Mouse (Mus musculus): ENCODE measurements around the gene Col4a4.

Gene Col4a4

GRCm38 (mm10) chr1:82586713-82587399 lies at the start of gene Col4a4, which contains the start of gene Col4a3:
TSS of gene Col4a4 (minus strand) at chr1:82586849.
TSS of gene Col4a3 (plus strand) at chr1:82586921.
- in situ Hi-C loops (cut with MboI, MseI), result no loop called here

GRCm38 (mm10) chr1:82636321-82636720 lies 49.7 kb upstream of the Col4a4 start:
- in situ Hi-C loops (cut with MboI, MseI), result loop anchor here (25.0 kb wide), 1 partner anchor 1324 kb away; no protein-coding TSS in a partner anchor

- in situ Hi-C loops (cut with MboI, MseI), result loop anchor here (25.0 kb wide), 1 partner anchor 1323 kb away; no protein-coding TSS in a partner anchor
Observed at GRCm38 (mm10) chr1:82635254-82635620, 48.6 kb upstream of the Col4a4 start.

- in situ Hi-C loops (cut with MboI, MseI), result loop anchor here (25.0 kb wide), 1 partner anchor 1322 kb away; no protein-coding TSS in a partner anchor
Observed at GRCm38 (mm10) chr1:82634545-82635253, 48.0 kb upstream of the Col4a4 start.

- in situ Hi-C loops (cut with MboI, MseI), result loop anchor here (25.0 kb wide), 1 partner anchor 1319 kb away; no protein-coding TSS in a partner anchor
Observed at GRCm38 (mm10) chr1:82631169-82631792, 44.6 kb upstream of the Col4a4 start.

GRCm38 (mm10) chr1:82629495-82629894 lies 42.8 kb upstream of the Col4a4 start:
- in situ Hi-C loops (cut with MboI, MseI), result loop anchor here (25.0 kb wide), 1 partner anchor 1317 kb away; no protein-coding TSS in a partner anchor

- in situ Hi-C loops (cut with MboI, MseI), result loop anchor here (25.0 kb wide), 1 partner anchor 1315 kb away; no protein-coding TSS in a partner anchor
Observed at GRCm38 (mm10) chr1:82627652-82628051, 41.0 kb upstream of the Col4a4 start.

GRCm38 (mm10) chr1:82625474-82625873 lies 38.8 kb upstream of the Col4a4 start:
- in situ Hi-C loops (cut with MboI, MseI), result loop anchor here (25.0 kb wide), 1 partner anchor 1313 kb away; no protein-coding TSS in a partner anchor

- in situ Hi-C loops (cut with MboI, MseI), result loop anchor here (25.0 kb wide), 1 partner anchor 1313 kb away; no protein-coding TSS in a partner anchor
Observed at GRCm38 (mm10) chr1:82624934-82625333, 38.3 kb upstream of the Col4a4 start.

GRCm38 (mm10) chr1:82619981-82620380 lies 33.3 kb upstream of the Col4a4 start:
- in situ Hi-C loops (cut with MboI, MseI), result no loop called here

- in situ Hi-C loops (cut with MboI, MseI), result no loop called here
Observed at GRCm38 (mm10) chr1:82618592-82618991, 31.9 kb upstream of the Col4a4 start.

- in situ Hi-C loops (cut with MboI, MseI), result no loop called here
Observed at GRCm38 (mm10) chr1:82618001-82618400, 31.4 kb upstream of the Col4a4 start.

- in situ Hi-C loops (cut with MboI, MseI), result no loop called here
Observed at GRCm38 (mm10) chr1:82612061-82612660, 25.5 kb upstream of the Col4a4 start.

GRCm38 (mm10) chr1:82608646-82609262 lies 22.1 kb upstream of the Col4a4 start:
- in situ Hi-C loops (cut with MboI, MseI), result no loop called here

GRCm38 (mm10) chr1:82605856-82606255 lies 19.2 kb upstream of the Col4a4 start:
- in situ Hi-C loops (cut with MboI, MseI), result no loop called here

- in situ Hi-C loops (cut with MboI, MseI), result no loop called here
Observed at GRCm38 (mm10) chr1:82605347-82605746, 18.7 kb upstream of the Col4a4 start.

- in situ Hi-C loops (cut with MboI, MseI), result no loop called here
Observed at GRCm38 (mm10) chr1:82603198-82603950, 16.7 kb upstream of the Col4a4 start.

GRCm38 (mm10) chr1:82596864-82597596 lies 10.4 kb upstream of the Col4a4 start:
- in situ Hi-C loops (cut with MboI, MseI), result no loop called here

GRCm38 (mm10) chr1:82590266-82590665 lies 3.6 kb upstream of the Col4a4 start:
- in situ Hi-C loops (cut with MboI, MseI), result no loop called here

- in situ Hi-C loops (cut with MboI, MseI), result no loop called here
Observed at GRCm38 (mm10) chr1:82585981-82586380, 668 bp downstream of the Col4a4 start.
